ENCODE assay signal across 8 mouse cellular contexts in genomic region chr11:20915687-20916432, GRCm38 (mm10).
DNase-seq lines count a peak whose midpoint lies in the region; TF ChIP-seq lines count a peak whose summit lies in the region.

No protein-coding gene starts in this region.

- H3K27ac ChIP-seq in small intestine, adult 2 months (ENCODE audit: insufficient read depth, low read depth, low read length), result no peak overlapping the region

- H3K4me1 ChIP-seq in small intestine, adult 2 months (ENCODE audit: control insufficient read depth, insufficient read depth, insufficient read length, low read length), result 0 out of 2 replicates have a peak, but pooled peaks cover 2% of the 10 kb centered on the region

- peak; percentile 38 for DNase-seq in embryo, embryonic 10.5 days (ENCODE audit: low spot score)
- DNase-seq in embryo, embryonic 10 days (ENCODE audit: low spot score), result no peak
- DNase-seq in thymus, postnatal 14 days, result peak; percentile 16
- no peak for DNase-seq in thymus, postnatal 25 days
- peak; percentile 26 for DNase-seq in kidney, postnatal 14 days
- no peak for DNase-seq in layer of hippocampus, postnatal 36 days
- DNase-seq in right cerebral cortex, adult 2 months (ENCODE audit: low spot score in 2 of 2), result no peak

- no peaks in the 10 kb centered on the region for H3K36me3 ChIP-seq in small intestine, adult 2 months (ENCODE audit: control insufficient read depth, insufficient read depth, low read length)

- no peak overlapping the region for H3K4me3 ChIP-seq in small intestine, adult 2 months (ENCODE audit: low read depth, low read length)

- peak; percentile 35; the same call in 1 of the 2 replicates for TF ChIP-seq CTCF in small intestine, adult 2 months (IDR thresholded peaks at IDR 0.05; ENCODE audit: extremely low read depth, insufficient read length, insufficient replicate concordance, low read depth, low read length)

- H3K27me3 ChIP-seq in small intestine, adult 2 months (ENCODE audit: control insufficient read depth, insufficient read depth, low read length), result no peaks in the 10 kb centered on the region

- TF ChIP-seq POLR2A in small intestine, adult 2 months (IDR thresholded peaks at IDR 0.05; ENCODE audit: low read depth, low read length), result no peak

- WGBS in small intestine, adult 2 months, result 75% methylated on average over 7 of the region's 7 CpGs

Comparison
In these comparisons a context has a peak if more than half of its experiments do, and no peak if none do; other contexts are left out.
1. DNase-seq: peak in embryo, embryonic 10.5 days (single experiment), thymus, postnatal 14 days (single experiment) and kidney, postnatal 14 days (single experiment); none in embryo, embryonic 10 days (single experiment), thymus, postnatal 25 days (single experiment), layer of hippocampus, postnatal 36 days (0 of 2) and right cerebral cortex, adult 2 months (0 of 2).